Mouse (Mus musculus): ENCODE data around the gene Scgb2b7. TPM values are rescaled to one million over a fixed set of nuclear protein-coding genes. Genes with fewer than 3 reads are reported as not detected.
"Not testable (repeated sequence)": the region's sequence is repeated elsewhere in the genome, so short reads cannot be mapped to it uniquely, and the experiment has no call there.

The Scgb2b7 gene
- polyA plus RNA-seq (2012; rRNA removed), result not detected in 2 replicates

GRCm38 (mm10) chr7:31705657-31706056 lies at the start of gene Scgb2b7:
Scgb2b7 (minus strand) TSS chr7:31705757.
- H3K4me1 ChIP-seq (ENCODE audit: control insufficient read depth, insufficient read depth, low read length); H3K4me3 ChIP-seq (replicated peaks; ENCODE audit: insufficient read depth, low read depth, low read length); DNase-seq; H3K27ac ChIP-seq (ENCODE audit: insufficient read depth, low read length); H3K27me3 ChIP-seq (ENCODE audit: control insufficient read depth, insufficient read depth, low read length): not testable (repeated sequence)

- 89% methylated on average over 4 of the region's 5 CpGs for WGBS
- not testable (repeated sequence) for DNase-seq; H3K4me1 ChIP-seq (ENCODE audit: control insufficient read depth, insufficient read depth, low read length); H3K4me3 ChIP-seq (replicated peaks; ENCODE audit: insufficient read depth, low read depth, low read length); H3K27ac ChIP-seq (ENCODE audit: insufficient read depth, low read length); H3K27me3 ChIP-seq (ENCODE audit: control insufficient read depth, insufficient read depth, low read length)
Measured at GRCm38 (mm10) chr7:31712365-31712764, 6.8 kb upstream of the Scgb2b7 start, which contains the start of gene Scgb1b7. Scgb1b7 (plus strand) TSS chr7:31712665.

Other genes starting within 250 kb of the Scgb2b7 start
- gene Scgb1b7, start 6.9 kb upstream of the Scgb2b7 start, polyA plus RNA-seq (2012; rRNA removed), result not detected in 2 replicates